Mouse (Mus musculus): ENCODE measurements around the gene Pcsk5. TPM values are rescaled to one million over a fixed set of nuclear protein-coding genes. Genes with fewer than 3 reads are reported as not detected.

Gene Pcsk5
- polyA plus RNA-seq, 1 experiment from 2014 or later = 33.9 TPM

- Histone ChIP-seq H3K4me1 (peaks cover 36% of the 10 kb centered on the region), H3K27me3 (no peaks in the 10 kb centered on the region), H3K36me3 (no peaks in the 10 kb centered on the region), H3K27ac (peak overlapping the region; percentile 91), H3K9me3 (no peaks in the 10 kb centered on the region), H3K4me2 (peak overlapping the region; percentile 76), H3K4me3 (peak overlapping the region; percentile 79), H3K9ac (peak overlapping the region; percentile 93)
- under 1% methylated on average over 72 of the region's 72 CpGs for WGBS
- ATAC-seq (ENCODE audit: insufficient number of reproducible peaks, insufficient read depth, low FRiP score, low TSS enrichment, low read depth) = peak; percentile 65
Measured at GRCm38 (mm10) chr19:17836566-17837470, 614 bp downstream of the Pcsk5 start.

- H3K4me2 ChIP-seq = peak overlapping the region; percentile 76
- H3K27me3 ChIP-seq = no peaks in the 10 kb centered on the region
- WGBS = under 1% methylated on average over 28 of the region's 28 CpGs
- H3K9me3 ChIP-seq = no peaks in the 10 kb centered on the region
- H3K4me1 ChIP-seq = peaks cover 42% of the 10 kb centered on the region
- H3K9ac ChIP-seq = peak overlapping the region; percentile 93
- H3K36me3 ChIP-seq = no peaks in the 10 kb centered on the region
- ATAC-seq (ENCODE audit: insufficient number of reproducible peaks, insufficient read depth, low FRiP score, low TSS enrichment, low read depth) = no peak
- peak overlapping the region; percentile 79 for H3K4me3 ChIP-seq
- H3K27ac ChIP-seq = peak overlapping the region; percentile 91
Measured at GRCm38 (mm10) chr19:17835681-17836565, 1.5 kb downstream of the Pcsk5 start.

DNA sequence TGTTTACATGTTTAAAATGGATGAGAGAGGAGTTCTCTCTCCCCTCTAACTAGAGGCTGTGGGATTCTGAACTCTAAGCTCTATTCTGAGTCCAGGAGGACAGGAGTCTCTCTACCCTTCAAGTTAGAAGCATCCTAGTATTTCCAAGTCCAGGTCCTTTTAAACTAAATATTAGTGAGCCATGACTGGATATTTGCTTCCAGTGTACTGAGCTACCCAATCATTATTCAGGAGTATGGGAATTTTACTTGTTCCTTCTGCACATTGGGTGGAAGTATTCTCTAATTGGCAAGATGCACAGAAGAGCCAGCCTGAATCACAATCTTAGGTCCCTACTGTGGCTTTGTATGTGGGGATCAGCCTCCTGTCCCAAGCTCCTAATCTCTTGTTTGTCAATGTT is 2.5 kb downstream of the Pcsk5 start:
- Histone ChIP-seq H3K27me3 (no peaks in the 10 kb centered on the region), H3K4me3 (peak overlapping the region; percentile 79), H3K27ac (peak overlapping the region; percentile 7; the same call in 1 of the 2 replicates), H3K9me3 (no peaks in the 10 kb centered on the region), H3K4me2 (peak overlapping the region; percentile 76), H3K9ac (0 out of 2 replicates have a peak overlapping the region, but pooled peaks have one; percentile 93), H3K4me1 (peaks cover 42% of the 10 kb centered on the region), H3K36me3 (no peaks in the 10 kb centered on the region)
- ATAC-seq (ENCODE audit: insufficient number of reproducible peaks, insufficient read depth, low FRiP score, low TSS enrichment, low read depth) = no peak

- H3K4me1 ChIP-seq = peaks cover 35% of the 10 kb centered on the region
- H3K4me2 ChIP-seq = no peak overlapping the region
- no peaks in the 10 kb centered on the region for H3K9me3 ChIP-seq
- 84% methylated on average over 2 of the region's 2 CpGs for WGBS
- no peaks in the 10 kb centered on the region for H3K36me3 ChIP-seq
- H3K4me3 ChIP-seq = no peak overlapping the region
- no peak overlapping the region for H3K9ac ChIP-seq
- H3K27ac ChIP-seq = no peak overlapping the region
- no peak for ATAC-seq (ENCODE audit: insufficient number of reproducible peaks, insufficient read depth, low FRiP score, low TSS enrichment, low read depth)
- H3K27me3 ChIP-seq = no peaks in the 10 kb centered on the region
Measured at GRCm38 (mm10) chr19:17831376-17831775, 6.1 kb downstream of the Pcsk5 start.

GRCm38 (mm10) chr19:17828414-17828813 is 9.0 kb downstream of the Pcsk5 start:
- H3K27ac ChIP-seq = no peak overlapping the region

GRCm38 (mm10) chr19:17826694-17827093 is 10.7 kb downstream of the Pcsk5 start:
- 68% methylated on average over 3 of the region's 3 CpGs for WGBS
- Histone ChIP-seq H3K9me3 (no peaks in the 10 kb centered on the region), H3K36me3 (no peaks in the 10 kb centered on the region), H3K4me2 (no peak overlapping the region), H3K4me1 (peaks cover 5% of the 10 kb centered on the region; the same call in 1 of the 2 replicates), H3K9ac (no peak overlapping the region), H3K4me3 (no peak overlapping the region), H3K27ac (no peak overlapping the region), H3K27me3 (no peaks in the 10 kb centered on the region)
- ATAC-seq (ENCODE audit: insufficient number of reproducible peaks, insufficient read depth, low FRiP score, low TSS enrichment, low read depth) = no peak

More at GRCm38 (mm10) chr19:17828414-17828813, 9.0 kb downstream of the Pcsk5 start:
- Histone ChIP-seq H3K4me2 (no peak overlapping the region), H3K9ac (no peak overlapping the region), H3K36me3 (no peaks in the 10 kb centered on the region), H3K9me3 (no peaks in the 10 kb centered on the region), H3K4me3 (no peak overlapping the region), H3K4me1 (peaks cover 9% of the 10 kb centered on the region; the same call in 1 of the 2 replicates), H3K27me3 (no peaks in the 10 kb centered on the region)
- no peak for ATAC-seq (ENCODE audit: insufficient number of reproducible peaks, insufficient read depth, low FRiP score, low TSS enrichment, low read depth)
- WGBS = 85% methylated on average over 8 of the region's 8 CpGs

- no peak overlapping the region for H3K9ac ChIP-seq
- H3K27ac ChIP-seq = no peak overlapping the region
- H3K4me3 ChIP-seq = no peak overlapping the region
- no peaks in the 10 kb centered on the region for H3K27me3 ChIP-seq
- no peaks in the 10 kb centered on the region for H3K36me3 ChIP-seq
- peaks cover 5% of the 10 kb centered on the region; the same call in 1 of the 2 replicates for H3K4me1 ChIP-seq
- no peak for ATAC-seq (ENCODE audit: insufficient number of reproducible peaks, insufficient read depth, low FRiP score, low TSS enrichment, low read depth)
- WGBS = 93% methylated on average over 2 of the region's 2 CpGs
- no peak overlapping the region for H3K4me2 ChIP-seq
- no peaks in the 10 kb centered on the region for H3K9me3 ChIP-seq
Measured at GRCm38 (mm10) chr19:17820046-17820445, 17.4 kb downstream of the Pcsk5 start.

GRCm38 (mm10) chr19:17819081-17819480 is 18.4 kb downstream of the Pcsk5 start:
- H3K27me3 ChIP-seq = no peaks in the 10 kb centered on the region
- no peak overlapping the region for H3K9ac ChIP-seq
- H3K4me1 ChIP-seq = peaks cover 5% of the 10 kb centered on the region; the same call in 1 of the 2 replicates
- no peak for ATAC-seq (ENCODE audit: insufficient number of reproducible peaks, insufficient read depth, low FRiP score, low TSS enrichment, low read depth)
- H3K4me2 ChIP-seq = no peak overlapping the region
- no peaks in the 10 kb centered on the region for H3K36me3 ChIP-seq
- no peaks in the 10 kb centered on the region for H3K9me3 ChIP-seq
- WGBS = 82% methylated on average over 5 of the region's 5 CpGs
- H3K4me3 ChIP-seq = no peak overlapping the region
- no peak overlapping the region for H3K27ac ChIP-seq

GRCm38 (mm10) chr19:17815062-17815461 is 22.4 kb downstream of the Pcsk5 start:
- H3K9ac ChIP-seq = no peak overlapping the region
- peaks cover 15% of the 10 kb centered on the region for H3K4me1 ChIP-seq
- no peak for ATAC-seq (ENCODE audit: insufficient number of reproducible peaks, insufficient read depth, low FRiP score, low TSS enrichment, low read depth)
- no peaks in the 10 kb centered on the region for H3K36me3 ChIP-seq
- 93% methylated on average over 3 of the region's 3 CpGs for WGBS
- H3K4me2 ChIP-seq = no peak overlapping the region
- no peak overlapping the region for H3K4me3 ChIP-seq
- H3K27me3 ChIP-seq = no peaks in the 10 kb centered on the region
- H3K9me3 ChIP-seq = no peaks in the 10 kb centered on the region
- H3K27ac ChIP-seq = no peak overlapping the region

DNA sequence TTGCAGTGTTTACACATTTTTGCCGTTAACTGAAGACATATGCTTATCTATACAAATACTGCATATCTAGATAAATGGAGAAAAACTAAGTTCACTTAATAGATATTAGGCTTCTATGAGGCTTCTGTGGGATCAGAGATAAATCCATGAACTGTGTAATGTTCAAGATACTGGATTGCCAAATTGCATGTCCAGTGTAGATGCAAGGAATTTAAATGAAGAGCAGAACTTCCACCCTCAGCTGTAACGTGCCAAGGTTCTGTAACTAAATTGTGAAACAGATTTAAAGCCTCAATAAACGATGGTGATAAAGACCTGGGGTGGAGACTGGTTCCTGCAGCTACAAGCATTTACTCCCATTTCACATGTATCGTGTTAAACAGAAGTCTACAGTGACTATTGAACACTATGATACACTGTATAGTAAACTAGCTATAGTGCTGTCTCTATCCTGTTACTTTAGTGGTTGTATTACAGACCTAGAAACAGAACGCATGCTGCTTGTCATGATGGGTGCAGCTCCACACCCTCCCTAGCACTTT is 23.9 kb downstream of the Pcsk5 start:
- WGBS = 72% methylated on average over 5 of the region's 5 CpGs
- no peaks in the 10 kb centered on the region for H3K9me3 ChIP-seq
- no peak overlapping the region for H3K4me3 ChIP-seq
- H3K4me1 ChIP-seq = peaks cover 12% of the 10 kb centered on the region
- H3K4me2 ChIP-seq = no peak overlapping the region
- H3K36me3 ChIP-seq = no peaks in the 10 kb centered on the region
- no peaks in the 10 kb centered on the region for H3K27me3 ChIP-seq
- ATAC-seq (ENCODE audit: insufficient number of reproducible peaks, insufficient read depth, low FRiP score, low TSS enrichment, low read depth) = no peak
- no peak overlapping the region for H3K9ac ChIP-seq
- H3K27ac ChIP-seq = no peak overlapping the region

- Histone ChIP-seq H3K4me1 (peaks cover 12% of the 10 kb centered on the region), H3K27ac (no peak overlapping the region; the same call in 1 of the 2 replicates), H3K9ac (no peak overlapping the region), H3K4me2 (no peak overlapping the region), H3K36me3 (no peaks in the 10 kb centered on the region), H3K4me3 (no peak overlapping the region), H3K27me3 (no peaks in the 10 kb centered on the region), H3K9me3 (no peaks in the 10 kb centered on the region)
- ATAC-seq (ENCODE audit: insufficient number of reproducible peaks, insufficient read depth, low FRiP score, low TSS enrichment, low read depth) = no peak
- WGBS = 75% methylated on average over 7 of the region's 7 CpGs
Measured at GRCm38 (mm10) chr19:17812661-17813060, 24.8 kb downstream of the Pcsk5 start.

Data from embryonic facial prominence, embryonic 13.5 days (tissue).